Mouse (Mus musculus) heart, adult 18-20 months (tissue): ENCODE results near the gene Chek2. TPM values are rescaled to one million over a fixed set of nuclear protein-coding genes. Genes with fewer than 3 reads are reported as not detected.
"Not testable (repeated sequence)": the region's sequence is repeated elsewhere in the genome, so short reads cannot be mapped to it uniquely, and the experiment has no call there.

Experiments
- DNase-seq, 2 experiments: peaks; one replicate each; pipeline ENCODE4 v3.0.0; 2021 to 2022; ENCODE audit warnings: mixed read lengths in 1 of 2
- total RNA-seq, 2 experiments: library from RNA; stranded (reverse); gene quantifications; 2 replicates each; pipeline ENCODE4 v1.2.3; 2021

The Chek2 gene
- total RNA-seq, 2 experiments from 2014 or later, result 2.1 to 2.3 TPM

DNA sequence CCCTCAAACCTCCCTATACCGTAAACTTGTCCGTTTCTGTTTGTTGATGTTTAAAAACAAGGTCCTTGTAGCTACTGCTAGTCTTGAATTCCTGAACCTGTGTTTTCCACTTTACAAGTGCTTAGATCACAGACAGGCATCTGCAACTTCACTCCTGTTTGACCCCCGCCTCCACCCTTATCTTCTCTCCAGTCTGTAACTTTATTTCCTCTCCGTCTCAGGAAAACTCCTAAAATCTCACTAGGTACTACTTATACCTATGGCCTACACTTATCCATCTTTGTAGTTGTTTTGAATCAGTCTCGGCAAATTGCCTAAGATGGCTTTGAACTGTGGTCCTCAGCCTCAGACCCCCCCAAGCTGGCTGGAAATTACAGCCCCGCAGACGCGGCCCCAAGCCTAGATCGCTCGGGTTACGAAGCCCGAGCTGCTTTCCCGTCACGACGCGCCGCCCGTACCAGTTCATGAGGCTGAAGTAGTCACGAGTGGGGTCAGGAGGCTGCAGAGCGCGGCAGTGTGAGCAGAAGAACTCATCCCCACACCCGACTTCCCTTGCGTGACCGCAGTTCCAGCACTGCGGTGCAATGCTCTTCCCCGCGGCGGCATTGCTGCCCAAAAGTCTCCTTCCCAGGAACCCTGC, 621 bp upstream of the Chek2 start:
- peak in 1 of 2 experiments; percentile 13 for DNase-seq

DNA sequence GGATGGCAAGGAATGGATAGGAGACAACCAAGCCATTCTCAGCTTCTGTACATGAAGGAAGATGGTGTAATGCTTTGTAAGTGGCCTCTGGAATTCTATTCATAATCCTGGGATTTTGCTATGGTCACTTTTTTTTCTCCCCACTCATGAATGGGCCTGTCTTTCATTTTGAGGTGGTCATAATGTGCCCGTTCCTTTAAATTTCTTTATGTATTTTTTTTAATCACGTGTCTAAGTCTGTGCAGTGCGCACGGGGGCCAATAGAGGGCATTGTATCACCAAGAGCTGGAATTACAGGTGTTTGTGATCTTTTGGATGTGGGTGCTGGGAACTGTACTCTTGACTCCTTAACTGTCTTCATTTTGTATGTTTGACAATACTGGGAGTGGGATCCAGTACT, 686 bp downstream of the Chek2 start:
- DNase-seq, result peak; percentile 32 to 69

DNA sequence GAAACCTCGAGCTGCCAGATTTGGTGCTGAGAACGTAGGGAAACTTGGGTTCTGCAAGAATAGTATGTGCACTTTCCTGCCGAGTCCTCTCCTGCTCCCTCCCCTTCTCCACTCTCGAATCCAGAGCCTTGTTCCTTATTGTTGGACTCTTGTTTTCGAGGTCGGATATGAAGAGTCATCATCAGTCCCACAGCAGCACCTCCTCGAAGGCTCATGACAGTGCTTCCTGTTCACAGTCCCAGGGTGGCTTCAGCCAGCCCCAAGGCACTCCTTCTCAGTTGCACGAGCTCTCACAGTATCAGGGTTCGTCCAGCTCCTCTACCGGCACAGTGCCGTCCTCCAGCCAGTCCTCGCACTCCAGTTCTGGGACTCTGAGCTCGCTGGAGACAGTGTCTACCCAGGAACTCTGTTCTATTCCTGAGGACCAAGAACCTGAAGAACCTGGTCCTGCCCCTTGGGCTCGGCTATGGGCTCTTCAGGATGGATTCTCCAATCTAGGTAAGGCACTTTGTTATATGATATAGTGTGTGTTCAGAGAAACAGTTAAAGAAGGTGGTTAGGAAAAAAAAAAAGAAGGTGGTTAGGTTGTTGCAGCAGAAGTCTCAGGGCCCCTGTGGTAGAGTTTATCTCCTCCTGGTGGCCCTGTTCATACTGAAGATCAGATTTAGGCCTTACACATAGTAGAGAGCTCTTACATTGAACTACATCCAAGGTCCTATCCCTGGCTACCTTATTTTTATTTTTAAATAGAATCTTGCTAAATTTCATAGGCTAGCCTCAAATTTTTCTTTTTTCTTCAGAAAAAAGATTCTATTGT, 1.5 kb downstream of the Chek2 start:
- DNase-seq, result no peak

DNA sequence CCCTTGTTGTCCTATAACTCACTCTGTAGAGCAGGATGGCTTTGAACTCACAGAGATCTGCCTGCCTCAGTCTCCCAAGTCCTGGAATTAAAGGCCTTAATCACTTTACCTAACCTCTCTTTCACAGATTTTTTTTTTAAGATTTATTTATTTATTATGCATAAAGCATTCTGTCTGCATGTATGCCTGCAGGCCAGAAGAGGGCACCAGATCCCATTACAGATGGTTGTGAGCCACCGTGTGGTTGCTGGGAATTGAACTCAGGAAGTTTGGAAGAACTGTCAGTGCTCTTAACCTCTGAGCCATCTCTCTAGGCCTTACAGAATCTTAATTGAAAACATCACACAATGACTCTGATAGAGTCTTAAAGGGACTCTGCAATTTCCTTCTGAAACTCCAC, 13.2 kb downstream of the Chek2 start:
- no peak for DNase-seq

DNA sequence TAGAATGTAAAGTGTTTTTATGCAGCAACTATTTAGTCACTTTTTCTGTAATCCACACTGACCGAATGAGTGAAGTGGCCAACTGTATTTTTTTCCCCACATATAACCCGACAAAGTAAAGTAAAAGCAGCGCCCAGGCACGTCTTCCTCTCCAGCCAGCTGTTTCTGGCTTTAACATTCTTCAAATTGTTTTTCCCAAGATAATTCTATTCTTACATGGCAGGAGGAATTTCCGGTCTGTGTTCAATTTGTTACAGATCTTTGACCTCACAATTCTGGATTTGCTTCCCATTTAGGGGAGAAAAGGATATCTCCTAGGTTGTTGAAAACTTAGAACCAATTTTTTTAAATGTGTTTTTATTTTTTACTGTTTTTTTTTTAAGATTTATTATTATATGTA, 17.3 kb downstream of the Chek2 start:
- peak in 1 of 2 experiments; percentile 62 for DNase-seq

DNA sequence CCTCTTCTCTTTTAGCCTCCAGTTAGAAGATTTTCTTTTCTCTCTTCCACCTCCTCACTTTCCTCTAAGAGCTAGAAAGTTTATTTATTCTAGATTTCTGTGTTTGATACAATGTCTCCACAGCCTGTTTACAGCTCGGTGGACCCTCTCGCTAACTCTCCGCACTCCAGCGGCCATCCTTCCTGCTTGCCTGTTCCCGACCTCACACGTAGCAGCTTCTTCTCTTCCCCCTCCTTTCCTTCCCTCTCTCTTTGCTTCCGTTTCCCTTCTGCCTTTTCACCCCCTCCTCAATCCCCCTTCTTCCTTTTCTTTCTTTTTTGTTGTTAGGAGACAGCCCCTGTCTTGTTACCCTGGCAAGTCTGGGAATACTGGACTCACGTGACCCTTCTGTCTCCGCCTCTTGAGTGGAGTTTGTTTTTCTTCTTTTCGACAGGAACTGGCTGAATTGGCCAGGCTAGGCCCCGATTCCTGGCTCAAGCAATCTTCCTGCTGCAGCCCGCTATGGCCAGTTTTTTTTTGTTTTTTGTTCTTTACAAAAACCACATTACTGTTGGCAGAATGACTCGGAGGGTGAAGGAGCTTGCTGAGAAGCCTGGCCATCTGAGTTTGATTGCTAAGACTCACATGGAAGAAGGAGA, 19.4 kb downstream of the Chek2 start:
- peak; percentile 88 to 91 for DNase-seq

DNA sequence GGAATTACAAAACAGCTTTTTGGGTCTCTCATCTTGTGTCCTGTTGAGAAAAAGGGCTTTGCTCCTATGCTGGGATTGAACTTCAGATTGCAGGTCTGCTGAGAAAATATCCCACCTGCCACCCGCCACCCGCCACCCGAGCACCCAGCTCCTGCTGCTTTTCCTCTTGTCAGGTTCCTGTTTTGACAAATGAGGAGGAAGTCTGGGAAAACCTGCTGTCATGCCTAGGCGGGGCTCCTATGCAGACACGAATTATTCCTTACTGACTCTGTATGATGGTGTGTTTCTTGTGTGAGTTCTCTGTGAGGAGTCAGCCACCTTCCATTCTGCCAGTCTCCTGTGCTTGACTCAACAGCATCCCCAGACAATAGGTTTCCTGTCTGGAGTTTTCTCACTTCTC, 20.7 kb downstream of the Chek2 start:
- DNase-seq, result no peak

DNA sequence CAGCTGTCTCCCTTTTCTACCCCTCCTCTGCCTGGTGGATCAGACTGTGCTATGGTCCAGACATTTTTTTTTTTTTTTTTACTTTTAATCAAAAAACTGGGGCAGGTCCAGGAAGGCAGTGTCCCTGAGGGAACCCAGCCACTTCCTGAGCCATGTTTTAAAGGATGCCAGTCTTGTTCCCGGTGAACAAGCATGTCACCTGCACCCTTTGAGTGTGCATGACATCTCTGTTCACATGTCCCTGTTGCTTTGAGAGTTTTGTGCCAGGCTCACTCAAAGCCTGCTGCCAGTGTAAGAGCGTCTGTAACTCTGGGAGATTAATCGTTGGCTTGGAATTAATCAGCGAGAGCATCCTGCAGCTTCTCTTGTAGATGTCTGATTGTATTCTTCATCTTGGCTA, 28.7 kb downstream of the Chek2 start:
- DNase-seq, result no peak

DNA sequence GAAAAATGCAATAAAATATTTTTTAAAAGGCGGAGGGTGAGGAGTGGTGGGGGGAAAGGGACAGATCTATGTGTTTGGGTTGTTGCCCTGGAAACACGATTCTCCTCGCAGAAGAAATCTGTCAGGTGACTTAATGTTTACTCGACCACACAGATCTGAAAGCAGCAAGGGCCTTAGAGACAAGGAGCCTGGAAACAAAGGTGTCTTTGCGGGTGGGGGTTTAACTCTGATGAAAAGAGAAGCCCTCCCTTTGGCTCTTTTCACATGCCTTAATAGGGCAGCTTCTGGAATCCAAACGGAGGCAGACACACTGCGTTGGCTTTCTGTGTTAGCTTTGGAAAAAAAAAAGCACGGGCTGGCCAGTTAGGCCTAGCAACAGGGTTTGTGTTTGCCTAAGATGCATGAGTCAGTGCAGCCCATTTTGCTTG, 29.5 kb downstream of the Chek2 start:
- peak; percentile 43 to 55 for DNase-seq

DNA sequence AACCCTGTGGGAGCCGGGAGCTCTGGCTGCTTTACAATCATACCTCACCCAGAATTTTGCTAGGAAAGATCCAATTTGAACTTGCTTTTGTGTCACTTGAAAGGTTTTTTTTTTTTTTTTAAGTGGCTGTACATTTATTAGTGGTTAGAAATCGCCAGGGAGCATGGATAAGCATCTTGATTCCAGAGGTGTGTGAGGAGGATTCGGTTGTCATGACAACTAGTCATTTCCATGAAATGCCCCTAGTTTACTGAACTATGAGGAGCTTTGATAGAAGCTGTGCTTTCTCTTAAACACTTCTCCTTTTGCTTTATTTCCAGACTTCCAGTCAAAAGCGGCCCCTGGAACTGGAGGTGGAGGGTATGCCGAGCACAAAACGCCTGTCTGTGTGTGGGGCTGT, 33.4 kb downstream of the Chek2 start:
- no peak for DNase-seq

DNA sequence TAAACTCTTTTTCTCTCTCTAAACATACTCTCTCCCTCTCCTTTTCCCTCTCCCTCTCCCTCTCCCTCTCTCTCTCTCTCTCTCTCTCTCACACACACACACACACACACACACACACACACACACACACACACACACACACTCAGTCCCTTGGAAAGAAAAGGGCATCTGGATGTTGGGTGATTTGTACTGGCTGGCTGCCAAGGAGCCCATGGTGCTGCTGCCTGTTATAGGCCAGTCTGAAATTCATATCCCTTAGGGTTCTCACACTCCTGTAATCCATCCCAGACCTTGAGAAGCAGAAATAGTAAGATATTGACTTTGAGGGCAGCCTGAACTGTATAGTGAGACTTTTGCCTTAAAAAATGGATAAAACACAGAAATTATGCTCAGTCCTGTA, 34.9 kb downstream of the Chek2 start:
- DNase-seq, result no peak

DNA sequence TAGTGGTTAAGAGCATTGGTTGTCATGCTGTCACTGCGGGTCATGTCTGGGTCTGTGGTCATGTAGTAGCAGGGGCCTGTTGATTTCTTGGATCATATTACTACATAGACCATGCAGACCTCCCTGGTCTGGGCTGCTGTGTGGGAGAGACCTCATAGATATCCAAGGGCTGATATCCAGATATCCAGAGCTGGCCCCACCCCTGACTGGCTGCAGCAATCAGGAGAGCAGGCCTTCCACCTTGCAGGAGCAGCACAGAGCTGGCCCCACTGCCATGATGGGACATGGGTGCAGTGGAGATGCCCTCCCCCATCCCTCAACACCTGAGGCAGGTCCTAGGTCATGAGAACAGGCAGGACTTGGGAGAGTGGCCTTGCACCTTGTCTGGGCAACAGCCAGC, 35.5 kb downstream of the Chek2 start:
- no peak for DNase-seq

DNA sequence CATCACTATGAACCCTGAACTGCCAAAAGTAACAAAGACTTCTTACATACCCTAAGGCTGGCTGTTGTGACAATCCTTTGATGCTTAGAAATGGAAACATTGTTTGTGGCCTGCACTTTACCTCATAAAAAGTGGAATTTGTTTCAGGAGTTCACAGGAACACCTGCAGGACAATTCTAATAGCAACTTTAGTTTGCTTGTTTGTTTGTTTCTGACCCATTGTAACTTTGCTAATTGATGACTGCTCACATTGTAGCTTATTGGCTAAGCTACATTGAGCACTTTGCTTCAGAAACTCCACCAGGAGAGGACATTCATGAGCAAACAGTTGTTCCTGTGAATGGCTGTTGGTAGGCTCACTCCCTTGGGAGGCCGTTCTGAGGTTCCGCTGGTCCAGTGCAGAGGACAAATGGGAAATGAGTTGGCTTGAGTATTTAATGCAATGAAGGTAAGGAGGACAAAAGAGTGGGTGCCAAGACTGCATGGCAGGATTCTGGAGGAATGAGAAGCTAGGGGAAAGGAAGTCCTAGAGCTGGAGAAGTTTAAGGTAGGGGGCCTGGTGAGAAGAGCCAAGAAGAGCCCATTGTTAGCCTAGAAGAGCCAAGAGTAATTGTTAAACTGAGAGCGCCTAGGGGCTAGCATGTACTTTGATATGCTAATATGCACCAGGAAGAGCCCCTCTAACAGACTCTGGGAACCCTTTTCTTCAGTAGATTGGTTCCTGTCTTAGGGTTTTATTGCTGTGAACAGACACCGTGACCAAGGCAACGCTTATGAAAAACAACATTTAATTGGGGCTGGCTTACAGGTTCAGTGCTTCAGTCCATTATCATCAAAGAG, 38.1 kb downstream of the Chek2 start:
- no peak for DNase-seq

DNA sequence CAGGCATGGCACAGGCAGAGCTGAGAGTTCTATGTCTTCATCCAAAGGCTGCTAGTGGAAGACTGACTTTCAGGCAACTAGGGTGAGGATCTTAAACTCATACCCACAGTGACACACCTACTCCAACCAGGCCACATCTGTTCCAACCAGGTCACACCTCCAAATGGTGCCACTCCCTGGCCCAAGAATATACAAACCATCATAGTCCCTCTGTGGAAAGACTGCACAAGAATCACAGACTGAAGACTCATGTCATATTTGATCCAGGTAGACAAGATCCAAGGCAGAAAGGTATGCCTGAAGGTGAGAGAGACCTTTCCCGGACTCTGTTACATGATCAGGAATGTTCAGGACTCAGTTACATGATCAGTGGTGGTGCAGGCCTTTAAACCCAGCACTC, 38.7 kb downstream of the Chek2 start:
- DNase-seq, result not testable (repeated sequence)

DNA sequence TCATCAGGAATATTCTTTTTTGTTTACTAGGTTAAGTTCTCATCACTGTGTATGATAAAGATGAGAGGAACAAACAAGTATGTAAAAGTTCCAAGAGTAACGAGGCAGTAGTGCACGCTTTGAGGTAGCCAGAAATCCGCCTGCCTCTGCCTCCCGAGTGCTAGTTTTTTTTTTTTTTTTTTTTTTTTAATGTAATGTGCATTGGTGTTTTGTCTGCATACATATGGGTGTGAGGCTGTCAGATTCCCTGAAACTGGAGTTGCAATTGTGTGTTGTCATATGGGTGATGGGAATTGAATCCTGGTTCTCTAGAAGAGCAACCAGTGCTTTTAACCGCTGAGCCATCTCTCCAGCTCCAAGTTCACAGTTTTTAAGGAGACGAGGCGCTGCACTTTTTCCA, 39.3 kb downstream of the Chek2 start:
- DNase-seq, result no peak

DNA sequence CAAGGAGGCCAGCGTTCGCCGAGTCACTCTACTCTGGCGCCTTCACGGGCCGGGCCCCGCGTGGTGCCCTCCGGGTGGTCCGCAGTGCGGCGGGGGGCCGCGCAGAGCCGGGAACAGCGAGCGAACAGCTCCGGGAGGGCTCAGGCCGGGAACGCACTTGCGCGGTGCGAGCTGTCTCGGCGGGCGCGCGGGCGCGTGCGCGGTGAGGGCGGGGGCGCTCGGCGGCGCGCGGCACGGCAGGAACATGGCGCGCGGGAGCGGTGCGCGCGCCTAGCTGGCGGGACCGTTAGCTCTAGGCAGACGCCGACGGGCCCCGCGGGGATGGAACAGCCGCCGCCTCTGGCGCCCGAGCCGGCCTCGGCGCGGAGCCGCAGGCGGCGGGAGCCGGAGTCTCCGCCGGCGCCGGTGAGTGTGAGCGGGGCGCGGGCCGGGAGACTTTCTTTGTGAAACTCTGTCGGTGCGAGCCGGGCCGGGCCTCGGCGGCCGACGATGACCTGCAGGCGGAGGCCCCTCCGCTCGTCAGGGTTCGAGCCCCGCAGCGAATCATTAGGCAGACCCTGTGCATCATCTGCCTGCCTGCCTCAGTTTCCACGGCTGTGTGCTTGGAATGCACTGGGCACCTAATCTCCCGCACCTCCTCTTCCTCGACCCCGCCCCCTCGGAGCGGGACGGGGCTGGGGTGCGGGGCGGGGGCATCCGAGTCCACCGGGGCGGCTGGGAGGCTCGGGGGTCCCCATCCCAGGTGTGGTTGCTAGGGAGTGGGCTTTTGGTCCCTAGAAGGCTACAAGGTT, 40.0 kb downstream of the Chek2 start, which contains the start of gene Ttc28:
Gene Ttc28 (plus strand): TSS at position 220 of the 791 bp plus-strand sequence.
- DNase-seq, result peak; percentile 93 to 94

DNA sequence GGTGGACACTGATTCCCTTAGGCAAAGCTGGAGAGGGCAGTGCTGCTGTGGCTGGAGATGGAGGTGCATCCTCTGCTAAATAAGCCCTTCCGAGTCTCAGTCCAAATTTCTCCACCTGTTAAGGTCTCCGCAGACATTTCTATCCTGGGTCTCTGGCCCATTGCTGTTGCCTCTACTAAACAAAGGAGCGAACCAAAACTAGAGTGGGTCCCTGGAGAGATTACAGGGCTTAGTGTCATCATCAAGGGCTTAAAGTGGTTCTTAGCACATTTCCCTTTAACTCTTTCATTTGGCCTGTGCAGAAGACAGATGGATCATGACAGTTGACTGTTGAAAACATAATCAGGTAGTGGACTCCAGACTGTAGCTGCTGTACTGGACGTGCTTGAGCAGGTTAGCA, 48.8 kb downstream of the Chek2 start:
- no peak for DNase-seq

DNA sequence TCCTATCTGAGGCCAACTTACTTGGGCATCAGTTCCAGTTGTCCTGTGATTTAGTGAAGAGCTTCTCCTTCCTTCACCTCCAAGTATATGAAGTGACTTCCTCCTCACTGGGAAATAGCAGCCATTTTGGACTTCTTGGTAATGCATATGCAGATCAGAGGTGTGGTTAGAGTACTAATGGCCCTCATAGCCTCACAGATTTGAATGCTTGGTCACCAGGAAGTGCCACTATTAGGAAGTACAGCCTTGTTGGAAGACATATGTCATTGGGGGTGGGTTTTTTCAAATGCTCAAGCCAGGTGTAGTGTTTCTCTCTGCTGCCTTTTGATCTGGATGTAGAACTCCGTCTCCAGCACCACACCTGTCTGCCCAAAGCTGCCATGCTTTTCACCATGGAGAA, 50.2 kb downstream of the Chek2 start:
- no peak for DNase-seq

DNA sequence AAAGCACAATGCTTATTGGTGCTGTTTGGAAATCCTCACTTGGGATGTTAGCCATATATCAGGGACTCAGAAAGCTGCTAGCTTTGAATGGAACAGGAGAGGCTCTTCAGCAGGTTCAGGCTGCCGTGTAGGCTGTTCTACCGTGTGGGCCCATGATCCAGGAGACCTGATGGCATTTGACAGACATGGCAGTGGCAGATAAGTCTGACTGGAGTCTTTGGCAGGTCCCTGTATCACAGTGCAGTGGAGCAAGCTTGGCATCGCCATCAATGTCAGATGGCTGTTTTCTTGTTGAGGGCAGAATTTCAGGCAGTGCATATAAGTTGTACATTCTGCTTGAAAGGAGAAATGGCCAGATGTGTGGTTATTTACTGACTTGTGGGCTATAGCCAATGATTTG, 50.8 kb downstream of the Chek2 start:
- no peak for DNase-seq

DNA sequence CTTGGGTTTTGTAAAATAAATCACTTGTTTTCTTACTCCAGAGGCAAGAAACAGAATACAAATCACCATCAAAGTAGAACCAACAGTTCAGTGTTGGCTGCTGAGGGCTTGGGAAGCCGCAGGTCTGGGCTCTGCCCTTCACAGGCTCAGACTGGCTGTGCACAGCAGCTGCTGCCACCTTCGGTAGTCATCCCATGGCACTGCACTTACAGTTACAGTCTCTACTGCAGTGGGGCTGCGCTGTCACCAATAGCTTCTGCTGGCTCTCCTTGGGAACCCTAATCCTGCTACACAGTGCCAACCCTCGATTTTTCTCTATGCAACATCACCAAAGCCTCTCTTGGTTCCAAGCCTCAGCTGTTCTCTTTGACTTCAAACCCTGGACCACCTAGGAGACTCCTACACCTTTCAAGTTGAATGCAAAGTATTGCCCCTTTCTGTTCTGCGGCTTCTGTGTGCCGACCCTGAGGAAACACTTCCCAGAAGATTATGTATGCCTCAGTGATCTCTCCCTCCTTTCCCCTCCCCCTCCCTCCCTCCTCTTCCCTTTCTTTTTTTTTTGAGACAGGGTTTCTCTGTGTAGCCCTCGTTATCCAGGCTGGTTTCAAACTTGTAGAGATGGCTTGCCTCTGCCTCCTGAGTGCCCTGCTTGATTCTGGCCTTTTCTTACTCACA, 57.5 kb downstream of the Chek2 start:
- DNase-seq, result no peak

DNA sequence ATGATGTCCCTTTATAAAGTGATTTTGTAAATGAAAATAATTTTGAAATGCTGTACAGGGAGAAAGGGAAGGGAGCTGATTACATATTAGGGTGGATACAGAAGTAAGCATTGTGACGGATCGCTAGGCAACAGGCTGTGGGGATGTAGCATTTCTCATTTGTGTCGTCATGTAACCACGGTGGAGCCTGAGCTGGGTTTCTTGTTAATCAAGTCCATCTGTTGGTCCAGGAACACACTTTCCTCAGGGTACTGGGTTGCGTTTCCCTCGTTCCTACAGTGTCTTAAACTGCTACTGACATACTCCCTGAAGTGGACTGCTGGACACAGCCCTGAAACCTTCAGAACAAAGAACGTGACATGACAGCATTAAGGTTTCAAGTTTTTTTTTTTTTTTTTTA, 58.4 kb downstream of the Chek2 start:
- DNase-seq, result no peak
